Mouse (Mus musculus): ENCODE data around the gene Cbx7. TPM values are rescaled to one million over a fixed set of nuclear protein-coding genes. Genes with fewer than 3 reads are reported as not detected.

Gene Cbx7
- polyA plus RNA-seq, 1 experiment, result 32.8 TPM

DNA sequence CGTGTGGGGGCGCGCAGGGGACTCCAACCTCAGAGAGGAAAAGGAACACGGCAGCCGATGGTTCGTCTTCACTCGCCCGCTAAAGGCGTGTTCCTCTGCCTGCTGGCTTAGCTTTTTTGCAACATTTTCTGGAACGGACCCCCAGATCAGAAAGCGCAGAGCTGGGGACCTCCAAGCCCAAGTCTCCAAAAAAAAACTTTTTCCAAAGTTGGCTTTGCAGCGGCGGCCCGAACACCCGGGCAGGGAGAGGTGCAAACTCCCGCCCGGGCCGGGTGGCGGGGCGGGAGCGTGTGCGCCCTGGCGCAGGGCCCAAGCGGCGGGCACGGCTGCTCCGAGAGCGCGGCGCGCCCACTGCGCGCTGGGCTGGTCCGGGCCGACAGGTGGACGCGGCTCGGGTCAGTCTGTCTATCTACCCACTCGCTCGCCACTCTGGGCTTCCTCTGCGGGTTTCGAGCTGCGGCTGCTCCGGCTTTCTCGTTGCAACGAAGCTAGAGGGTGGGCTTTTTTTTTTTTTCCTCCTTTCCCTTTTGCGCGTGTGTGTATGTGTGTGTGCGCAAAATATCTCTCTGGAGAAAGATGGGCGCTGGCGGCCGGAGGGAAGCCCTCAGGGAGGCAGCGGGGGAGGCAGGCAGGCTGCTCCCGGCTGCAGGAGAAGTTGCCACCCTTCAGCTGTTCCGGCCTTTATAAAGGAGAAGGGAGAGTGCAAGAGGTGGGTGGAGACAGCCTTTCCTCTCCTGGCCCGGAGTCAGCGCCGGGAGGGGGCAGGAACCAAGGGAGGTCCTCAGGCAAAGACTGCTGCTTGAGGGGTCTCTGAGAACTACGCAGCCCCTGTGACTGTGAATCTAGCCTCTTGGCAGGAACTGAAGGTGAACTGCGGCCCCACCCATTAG is 43.6 kb upstream of the Cbx7 start, which contains the start of gene Pdgfb:
Gene Pdgfb, minus strand, starts transcription at position 657 of the 890 bp plus-strand sequence.
- Histone ChIP-seq H3K4me1 (ENCODE audit: control insufficient read depth, insufficient read depth, insufficient read length, low read length) (peaks cover 9% of the 10 kb centered on the region; the same call in 1 of the 2 replicates), H3K27ac (ENCODE audit: insufficient read depth, low read depth, low read length) (peak within 1 kb of the TSS; percentile 48), H3K36me3 (ENCODE audit: control insufficient read depth, insufficient read depth, low read length) (no peaks in the 10 kb centered on the region), H3K27me3 (ENCODE audit: control insufficient read depth, insufficient read depth, low read length) (peaks cover 25% of the 10 kb centered on the region), H3K4me3 (ENCODE audit: low read depth, low read length) (peak within 1 kb of the TSS; percentile 67)
- 1% methylated on average over 60 of the region's 60 CpGs for WGBS
- TF ChIP-seq POLR2A (IDR thresholded peaks at IDR 0.05; ENCODE audit: low read depth, low read length) (peak; percentile 74), CTCF (IDR thresholded peaks at IDR 0.05; ENCODE audit: extremely low read depth, insufficient read length, insufficient replicate concordance, low read depth, low read length) (no peak)

DNA sequence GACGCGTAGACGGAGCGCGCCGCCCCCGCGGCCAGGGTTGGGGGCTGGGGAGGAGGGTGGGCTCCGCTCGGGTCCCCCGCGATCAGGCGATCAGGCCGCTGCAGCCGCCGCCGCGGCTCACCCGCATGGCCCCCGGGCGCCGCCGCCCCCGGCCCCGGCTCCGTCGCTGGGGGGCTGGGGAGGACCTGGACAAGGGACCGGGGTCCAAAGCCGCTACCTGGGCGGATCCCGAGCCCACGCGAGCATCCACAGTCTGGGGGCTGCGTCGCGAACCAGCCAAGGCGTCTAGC is 43.1 kb upstream of the Cbx7 start:
- H3K27ac ChIP-seq (ENCODE audit: insufficient read depth, low read depth, low read length), result peak overlapping the region; percentile 48; the same call in 1 of the 2 replicates
- TF ChIP-seq CTCF (IDR thresholded peaks at IDR 0.05; ENCODE audit: extremely low read depth, insufficient read length, insufficient replicate concordance, low read depth, low read length) (no peak), POLR2A (IDR thresholded peaks at IDR 0.05; ENCODE audit: low read depth, low read length) (no peak)

DNA sequence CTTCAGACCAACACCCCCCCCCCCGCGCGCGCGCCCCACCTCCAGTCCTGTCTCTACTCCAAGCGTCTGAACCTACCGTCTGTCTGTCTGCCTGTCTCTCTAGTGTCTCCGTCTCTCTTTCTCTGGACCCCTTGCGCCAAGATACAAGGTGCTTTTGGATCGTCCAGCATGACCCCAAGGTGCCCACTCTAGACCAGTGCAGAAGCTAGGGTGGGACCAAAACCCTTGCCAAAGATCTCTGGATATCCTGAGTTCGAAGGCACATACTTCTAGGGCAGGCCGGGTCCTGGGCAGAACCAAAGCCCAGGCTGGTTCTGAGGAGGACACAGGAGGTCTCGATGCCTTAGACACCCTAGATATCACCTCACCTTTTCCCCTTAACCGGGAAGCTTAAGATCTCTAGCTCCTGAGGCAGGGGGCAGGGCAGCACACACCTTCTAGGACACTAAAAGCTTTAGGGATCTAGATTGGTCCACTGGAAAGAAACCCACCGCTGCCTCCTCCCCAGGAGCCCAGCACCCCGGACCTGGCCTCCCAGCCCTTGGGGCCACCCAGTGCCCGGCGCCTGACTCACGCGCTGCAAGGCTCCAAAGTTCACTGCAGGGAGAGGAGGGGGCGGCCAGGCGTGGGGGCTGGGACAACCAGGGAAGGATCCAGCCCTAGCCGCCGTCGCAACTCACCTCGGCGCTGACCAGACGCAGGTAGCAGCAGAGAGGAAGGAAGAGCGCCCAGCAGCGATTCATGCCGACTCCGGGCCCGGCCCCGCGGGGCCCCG is 42.5 kb upstream of the Cbx7 start:
- no peak for TF ChIP-seq POLR2A (IDR thresholded peaks at IDR 0.05; ENCODE audit: low read depth, low read length)
- TF ChIP-seq CTCF (IDR thresholded peaks at IDR 0.05; ENCODE audit: extremely low read depth, insufficient read length, insufficient replicate concordance, low read depth, low read length), result no peak
- Histone ChIP-seq H3K27ac (ENCODE audit: insufficient read depth, low read depth, low read length) (peak overlapping the region; percentile 48), H3K36me3 (ENCODE audit: control insufficient read depth, insufficient read depth, low read length) (no peaks in the 10 kb centered on the region), H3K4me1 (ENCODE audit: control insufficient read depth, insufficient read depth, insufficient read length, low read length) (peaks cover 11% of the 10 kb centered on the region; the same call in 1 of the 2 replicates), H3K27me3 (ENCODE audit: control insufficient read depth, insufficient read depth, low read length) (peaks cover 25% of the 10 kb centered on the region), H3K4me3 (ENCODE audit: low read depth, low read length) (peak overlapping the region; percentile 67)
- under 1% methylated on average over 34 of the region's 36 CpGs for WGBS

More for the DNA sequence above, 43.1 kb upstream of the Cbx7 start:
- H3K36me3 ChIP-seq (ENCODE audit: control insufficient read depth, insufficient read depth, low read length), result no peaks in the 10 kb centered on the region
- WGBS, result under 1% methylated on average over 35 of the region's 37 CpGs
- H3K4me1 ChIP-seq (ENCODE audit: control insufficient read depth, insufficient read depth, insufficient read length, low read length), result peaks cover 11% of the 10 kb centered on the region; the same call in 1 of the 2 replicates
- peaks cover 25% of the 10 kb centered on the region for H3K27me3 ChIP-seq (ENCODE audit: control insufficient read depth, insufficient read depth, low read length)
- H3K4me3 ChIP-seq (ENCODE audit: low read depth, low read length), result peak overlapping the region; percentile 67

- Histone ChIP-seq H3K4me1 (ENCODE audit: control insufficient read depth, insufficient read depth, insufficient read length, low read length) (peaks cover 11% of the 10 kb centered on the region; the same call in 1 of the 2 replicates), H3K27ac (ENCODE audit: insufficient read depth, low read depth, low read length) (peak overlapping the region; percentile 24), H3K4me3 (ENCODE audit: low read depth, low read length) (peak overlapping the region; percentile 67), H3K36me3 (ENCODE audit: control insufficient read depth, insufficient read depth, low read length) (no peaks in the 10 kb centered on the region), H3K27me3 (ENCODE audit: control insufficient read depth, insufficient read depth, low read length) (peaks cover 25% of the 10 kb centered on the region)
- no peak for TF ChIP-seq POLR2A (IDR thresholded peaks at IDR 0.05; ENCODE audit: low read depth, low read length)
- no peak for TF ChIP-seq CTCF (IDR thresholded peaks at IDR 0.05; ENCODE audit: extremely low read depth, insufficient read length, insufficient replicate concordance, low read depth, low read length)
- WGBS, result under 1% methylated on average over 57 of the region's 60 CpGs
Observed at GRCm38 (mm10) chr15:80012527-80013201, 41.7 kb upstream of the Cbx7 start.

- peak overlapping the region; percentile 67 for H3K4me3 ChIP-seq (ENCODE audit: low read depth, low read length)
- no peaks in the 10 kb centered on the region for H3K36me3 ChIP-seq (ENCODE audit: control insufficient read depth, insufficient read depth, low read length)
- peaks cover 25% of the 10 kb centered on the region for H3K27me3 ChIP-seq (ENCODE audit: control insufficient read depth, insufficient read depth, low read length)
- peak; percentile 20; the same call in 1 of the 2 replicates for TF ChIP-seq CTCF (IDR thresholded peaks at IDR 0.05; ENCODE audit: extremely low read depth, insufficient read length, insufficient replicate concordance, low read depth, low read length)
- no peak for TF ChIP-seq POLR2A (IDR thresholded peaks at IDR 0.05; ENCODE audit: low read depth, low read length)
- peaks cover 11% of the 10 kb centered on the region; the same call in 1 of the 2 replicates for H3K4me1 ChIP-seq (ENCODE audit: control insufficient read depth, insufficient read depth, insufficient read length, low read length)
- H3K27ac ChIP-seq (ENCODE audit: insufficient read depth, low read depth, low read length), result no peak overlapping the region
- WGBS, result 2% methylated on average over 56 of the region's 56 CpGs
Observed at GRCm38 (mm10) chr15:80011778-80012526, 41.0 kb upstream of the Cbx7 start.

DNA sequence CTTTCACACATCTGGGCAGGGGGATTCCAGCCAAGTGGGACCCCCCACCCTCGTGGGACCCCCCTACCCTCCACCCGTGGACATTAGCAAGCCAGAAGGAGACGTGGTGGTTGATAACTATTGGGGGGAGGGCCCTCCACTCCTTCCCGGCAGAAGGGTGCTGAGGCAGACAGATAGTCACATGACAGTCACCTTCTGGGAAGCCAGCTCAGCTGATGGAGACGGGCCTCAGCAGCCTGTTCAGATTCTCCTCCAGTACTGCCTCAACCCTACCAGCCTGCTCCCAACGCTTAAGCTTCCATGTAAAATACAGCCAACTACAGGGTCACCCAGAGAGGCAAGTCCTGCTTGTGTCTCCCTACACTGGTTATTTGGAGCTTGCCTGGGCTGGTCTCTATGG is 40.3 kb upstream of the Cbx7 start:
- H3K4me1 ChIP-seq (ENCODE audit: control insufficient read depth, insufficient read depth, insufficient read length, low read length), result peaks cover 12% of the 10 kb centered on the region
- H3K4me3 ChIP-seq (ENCODE audit: low read depth, low read length), result peak overlapping the region; percentile 20; the same call in 1 of the 2 replicates
- H3K27me3 ChIP-seq (ENCODE audit: control insufficient read depth, insufficient read depth, low read length), result peaks cover 25% of the 10 kb centered on the region
- TF ChIP-seq CTCF (IDR thresholded peaks at IDR 0.05; ENCODE audit: extremely low read depth, insufficient read length, insufficient replicate concordance, low read depth, low read length) (no peak), POLR2A (IDR thresholded peaks at IDR 0.05; ENCODE audit: low read depth, low read length) (no peak)
- no peak overlapping the region for H3K27ac ChIP-seq (ENCODE audit: insufficient read depth, low read depth, low read length)
- H3K36me3 ChIP-seq (ENCODE audit: control insufficient read depth, insufficient read depth, low read length), result no peaks in the 10 kb centered on the region
- 52% methylated on average over 6 of the region's 6 CpGs for WGBS

Data from small intestine, adult 2 months (tissue).